Mouse (Mus musculus): ENCODE measurements around the gene Zfp423.
A peak's percentile ranks its signal among the peaks of the same experiment; 100 is the strongest.

The Zfp423 gene

DNA sequence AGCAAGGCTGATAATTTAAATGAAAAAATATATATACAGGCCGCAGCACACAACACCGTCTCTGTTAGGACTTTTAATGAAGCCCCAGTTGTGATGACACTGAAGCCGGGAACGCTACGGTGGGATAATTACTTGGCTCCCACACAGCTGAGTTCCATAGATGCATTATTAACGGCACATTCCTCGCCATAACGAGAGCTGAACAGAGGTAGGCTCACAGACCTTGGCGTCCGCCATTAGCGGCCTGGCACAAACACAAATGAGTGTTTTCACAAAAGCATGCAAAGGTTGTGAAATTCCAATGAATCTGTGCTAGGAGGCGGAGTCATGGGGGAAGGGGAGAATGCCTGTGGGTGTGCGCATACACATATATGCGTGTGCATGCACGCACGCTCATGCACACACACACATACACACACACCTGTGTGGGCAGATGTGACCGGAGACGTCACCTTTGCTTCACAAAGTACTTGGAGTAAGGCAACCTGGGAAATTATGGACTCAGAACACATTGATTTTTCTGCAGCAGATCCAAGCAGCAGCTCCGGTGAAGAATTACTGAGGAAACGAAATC lies 214.2 kb downstream of the Zfp423 start:
- DNase-seq (ENCODE audit: low spot score), result no peak

DNA sequence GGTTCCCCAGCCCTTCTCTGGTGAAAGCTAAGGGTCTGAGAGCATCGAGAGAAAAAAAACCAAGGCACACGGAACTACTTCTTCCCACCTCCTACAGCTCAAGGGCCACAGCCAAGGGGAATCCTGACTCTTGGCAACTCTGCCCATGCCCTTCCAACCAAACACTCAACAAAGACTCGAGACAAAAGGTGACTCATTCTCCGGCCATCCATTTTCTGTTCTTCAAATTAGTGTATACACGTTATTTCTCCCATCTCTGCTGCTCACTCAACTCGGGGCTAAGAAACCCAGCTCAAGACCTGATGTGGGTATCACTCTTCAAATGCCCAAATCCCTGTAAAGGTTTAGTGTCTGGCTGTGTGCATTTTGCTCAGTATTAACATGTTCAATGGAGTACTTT lies 214.8 kb downstream of the Zfp423 start:
- DNase-seq (ENCODE audit: low spot score), result no peak

DNA sequence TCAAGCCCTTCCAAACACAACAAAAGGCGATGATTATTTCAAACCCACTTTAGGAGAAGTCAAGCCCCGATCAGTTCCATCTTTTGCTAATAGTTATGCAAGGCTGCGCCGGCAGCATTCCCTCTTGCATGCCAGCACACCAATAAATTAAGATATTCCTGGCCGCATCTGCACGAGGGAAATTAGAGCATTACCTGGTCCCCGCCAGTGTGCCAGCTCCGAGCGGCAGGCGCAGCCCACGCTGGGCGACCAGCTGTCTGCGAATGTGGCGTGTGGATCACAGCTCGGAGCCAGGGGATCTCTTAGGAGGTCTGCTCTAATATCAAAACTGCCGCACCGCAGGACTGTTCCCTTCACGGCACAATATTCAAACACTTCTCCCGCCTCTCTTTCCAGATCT lies 217.4 kb downstream of the Zfp423 start:
- no peak for DNase-seq (ENCODE audit: low spot score)

DNA sequence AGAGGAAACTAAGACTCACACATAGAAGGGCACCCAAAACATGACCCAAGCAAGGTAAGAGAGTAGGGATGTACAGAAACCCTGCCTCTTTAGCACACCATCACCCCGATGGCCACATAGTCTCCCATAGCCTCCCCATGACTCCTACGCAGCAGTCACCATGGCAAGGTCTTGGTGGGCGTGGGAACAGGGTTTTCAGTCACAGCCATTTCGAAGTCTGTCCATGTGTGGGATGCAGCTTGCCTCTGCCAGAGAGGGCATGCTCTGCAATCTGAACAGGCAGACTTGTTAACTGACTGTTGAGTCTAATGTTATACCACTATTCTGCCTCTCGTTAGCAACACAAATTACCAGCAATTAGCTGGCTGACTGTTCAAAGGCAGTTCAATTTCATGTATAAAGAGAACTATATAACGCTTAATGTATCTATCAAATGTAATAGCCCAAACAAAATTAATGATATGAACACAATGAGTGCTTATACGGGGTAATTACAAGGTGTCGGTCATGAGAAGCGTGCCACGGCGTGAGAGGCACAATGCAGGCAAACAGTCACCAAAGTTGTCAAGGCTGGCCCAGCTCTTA lies 218.4 kb downstream of the Zfp423 start:
- no peak for DNase-seq (ENCODE audit: low spot score)

DNA sequence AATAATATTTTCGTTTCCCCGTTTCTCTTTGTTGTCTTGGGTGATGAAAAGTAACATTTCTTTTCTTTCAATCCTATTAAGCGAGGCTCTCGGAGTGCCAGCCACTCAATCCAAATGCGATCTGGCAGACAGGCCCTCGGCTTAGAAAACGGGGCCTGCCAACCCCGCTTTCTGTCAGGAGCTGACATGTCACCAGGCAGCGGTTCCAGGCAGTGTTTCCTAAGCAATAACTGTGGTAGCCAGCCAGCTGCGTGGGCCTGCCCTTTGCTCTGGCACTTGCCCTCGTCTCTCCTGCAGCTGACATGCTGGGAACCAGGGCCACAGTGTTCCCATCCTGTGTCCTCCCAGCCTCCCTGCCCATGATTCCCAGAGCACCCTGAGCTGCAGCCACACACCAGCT lies 221.5 kb downstream of the Zfp423 start:
- no peak for DNase-seq (ENCODE audit: low spot score)

DNA sequence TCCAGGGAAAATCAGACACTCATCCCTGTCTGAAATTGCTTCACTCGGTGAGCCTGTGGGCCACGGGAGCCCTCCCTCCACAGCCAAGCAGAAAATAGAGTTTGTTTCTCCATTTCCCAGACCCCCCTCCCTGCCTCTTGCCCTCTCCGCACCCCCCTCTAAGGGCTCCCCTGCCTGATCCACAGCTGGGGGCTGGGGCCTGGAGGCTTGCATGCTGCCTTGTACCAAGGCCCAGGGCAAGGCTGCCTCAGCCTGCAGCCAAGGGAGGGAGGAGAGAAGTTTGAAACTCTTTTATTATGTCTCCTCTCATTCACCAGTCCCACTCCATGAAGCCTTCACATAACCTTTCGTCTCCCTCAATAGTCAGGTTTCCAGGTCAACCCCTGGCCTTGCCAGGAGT lies 224.5 kb downstream of the Zfp423 start:
- no peak for DNase-seq (ENCODE audit: low spot score)

DNA sequence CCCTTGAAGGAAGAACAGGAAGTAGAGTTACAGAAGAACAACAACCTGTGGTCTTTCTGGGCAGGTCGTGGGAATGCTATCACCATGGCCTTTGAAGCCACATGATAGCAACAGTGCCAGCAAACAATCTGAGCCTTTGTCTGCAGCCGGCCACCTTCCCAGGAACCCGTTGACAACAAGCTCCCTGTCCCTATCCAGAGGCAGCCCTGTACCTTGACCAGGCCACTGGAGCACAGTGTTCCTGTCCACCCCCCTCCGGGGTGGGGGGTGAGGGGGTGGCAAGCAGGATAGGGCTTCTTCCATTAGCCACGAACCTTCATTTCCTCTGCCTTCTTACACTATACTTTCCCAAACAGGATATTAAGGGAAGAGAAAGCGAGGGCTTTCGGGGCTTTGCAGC lies 224.9 kb downstream of the Zfp423 start:
- DNase-seq (ENCODE audit: low spot score), result peak; percentile 51

DNA sequence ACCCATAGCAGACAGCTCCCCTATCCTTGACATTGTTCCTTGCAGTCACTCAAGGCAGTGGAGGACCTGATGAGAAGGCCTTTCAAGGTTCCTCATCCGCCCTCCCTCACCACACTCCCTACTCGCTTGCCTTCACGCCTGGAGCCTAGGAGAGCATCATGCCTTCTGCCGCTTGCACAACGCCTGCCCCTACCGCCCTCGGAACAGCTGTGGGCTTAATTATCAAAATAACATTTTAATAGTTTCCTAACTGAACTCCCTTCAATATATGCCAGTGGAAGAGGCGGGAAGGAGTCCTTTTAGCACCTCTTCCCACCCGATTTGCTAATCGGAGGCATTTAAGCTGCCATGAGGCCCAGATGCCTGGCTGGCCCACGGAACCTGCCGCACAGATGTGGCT lies 228.3 kb downstream of the Zfp423 start:
- no peak for DNase-seq (ENCODE audit: low spot score)

DNA sequence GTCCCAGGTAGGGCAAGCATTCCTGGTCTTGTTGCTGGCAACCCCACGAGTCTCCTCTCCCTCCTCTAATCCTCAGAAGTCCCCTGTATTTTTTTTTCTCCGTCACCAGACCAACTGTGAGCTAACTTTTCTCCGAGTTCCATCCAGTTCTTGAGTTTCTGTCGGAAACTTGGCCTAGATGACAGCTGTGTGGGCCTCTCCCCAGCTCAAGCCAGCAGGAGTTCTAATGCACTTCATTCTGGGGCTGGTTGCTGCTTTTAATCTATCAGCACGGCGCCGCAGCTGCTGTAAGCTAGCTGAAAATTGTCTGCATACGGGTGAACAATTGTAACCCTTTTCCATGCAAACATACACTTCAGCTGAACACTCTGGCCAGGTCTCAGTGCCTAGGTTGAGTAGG lies 236.4 kb downstream of the Zfp423 start:
- DNase-seq (ENCODE audit: low spot score), result no peak

DNA sequence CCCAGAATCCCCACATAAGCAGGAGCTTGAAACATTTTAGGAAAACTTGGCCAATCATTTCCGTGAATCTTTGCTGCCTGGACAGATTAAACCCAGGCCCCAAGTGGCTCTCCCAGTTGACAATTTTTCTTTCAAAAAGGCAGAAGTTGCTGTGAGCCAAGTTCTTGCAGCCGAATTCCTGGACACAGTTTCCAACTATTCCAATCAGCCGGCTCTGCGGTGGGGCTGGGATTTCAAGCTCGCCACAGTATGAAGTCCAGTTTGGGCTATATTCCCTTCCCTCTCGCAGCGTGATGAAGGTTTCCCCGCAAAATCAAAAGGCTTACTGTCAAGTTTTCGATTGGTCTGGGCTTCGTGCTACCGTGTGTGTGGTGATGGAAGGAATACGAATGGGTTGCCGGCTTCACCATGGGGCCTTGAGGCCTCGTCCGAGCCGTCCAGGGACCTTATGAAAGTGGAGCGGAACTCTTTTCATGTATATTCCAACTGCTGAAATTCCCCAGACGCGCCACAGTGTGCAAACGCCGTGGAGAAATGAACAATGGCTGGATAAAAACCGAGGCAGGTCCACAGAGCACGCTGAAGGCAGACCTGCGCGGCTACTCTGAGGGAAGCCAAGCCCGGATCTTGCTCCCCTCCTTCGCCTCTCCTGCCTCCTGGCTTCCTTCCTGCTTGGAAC lies 240.1 kb downstream of the Zfp423 start:
- DNase-seq (ENCODE audit: low spot score), result no peak

DNA sequence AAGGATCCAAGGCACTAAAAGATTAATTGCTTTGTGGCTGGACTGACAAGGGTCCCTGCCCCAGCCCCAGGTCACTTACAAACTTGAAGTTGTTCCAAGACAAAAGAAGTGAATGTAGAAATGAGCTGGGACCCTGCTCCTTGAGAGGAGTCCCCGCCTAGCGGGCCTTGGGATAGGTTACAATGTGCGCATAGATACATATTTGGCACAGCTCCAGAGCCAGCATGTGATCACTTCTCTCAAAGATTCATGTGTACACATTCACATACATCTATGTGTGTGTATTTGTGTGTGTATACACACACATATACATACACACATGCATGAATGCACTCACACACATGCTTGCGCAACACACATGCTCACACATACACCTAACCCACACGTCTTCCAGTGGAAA lies 241.9 kb downstream of the Zfp423 start:
- DNase-seq (ENCODE audit: low spot score), result no peak

DNA sequence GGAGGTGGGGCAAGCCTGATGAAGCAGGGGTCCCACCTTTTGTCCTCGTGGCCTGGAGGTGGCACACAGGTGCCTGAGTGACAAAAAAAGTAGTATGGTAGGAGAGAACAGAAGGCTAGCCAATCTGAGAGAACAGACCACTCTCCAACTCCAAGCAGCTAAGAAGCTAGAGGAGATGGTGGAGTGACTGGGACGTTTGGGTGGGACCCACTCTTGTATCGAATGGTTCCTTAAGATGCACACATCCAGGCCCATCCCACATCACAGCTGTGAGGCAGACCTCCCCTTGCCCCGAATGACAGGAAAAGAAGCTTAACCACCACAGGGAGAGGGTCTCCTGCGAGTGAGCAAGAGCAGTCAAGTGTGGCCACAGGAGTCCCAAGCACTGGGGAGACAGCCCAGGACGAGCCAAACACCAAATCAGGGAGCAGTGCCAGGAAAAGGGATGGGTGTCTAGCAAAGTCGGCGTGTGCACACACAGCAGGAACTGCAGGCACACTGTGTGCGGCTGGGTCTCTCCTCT lies 242.6 kb downstream of the Zfp423 start:
- no peak for DNase-seq (ENCODE audit: low spot score)

DNA sequence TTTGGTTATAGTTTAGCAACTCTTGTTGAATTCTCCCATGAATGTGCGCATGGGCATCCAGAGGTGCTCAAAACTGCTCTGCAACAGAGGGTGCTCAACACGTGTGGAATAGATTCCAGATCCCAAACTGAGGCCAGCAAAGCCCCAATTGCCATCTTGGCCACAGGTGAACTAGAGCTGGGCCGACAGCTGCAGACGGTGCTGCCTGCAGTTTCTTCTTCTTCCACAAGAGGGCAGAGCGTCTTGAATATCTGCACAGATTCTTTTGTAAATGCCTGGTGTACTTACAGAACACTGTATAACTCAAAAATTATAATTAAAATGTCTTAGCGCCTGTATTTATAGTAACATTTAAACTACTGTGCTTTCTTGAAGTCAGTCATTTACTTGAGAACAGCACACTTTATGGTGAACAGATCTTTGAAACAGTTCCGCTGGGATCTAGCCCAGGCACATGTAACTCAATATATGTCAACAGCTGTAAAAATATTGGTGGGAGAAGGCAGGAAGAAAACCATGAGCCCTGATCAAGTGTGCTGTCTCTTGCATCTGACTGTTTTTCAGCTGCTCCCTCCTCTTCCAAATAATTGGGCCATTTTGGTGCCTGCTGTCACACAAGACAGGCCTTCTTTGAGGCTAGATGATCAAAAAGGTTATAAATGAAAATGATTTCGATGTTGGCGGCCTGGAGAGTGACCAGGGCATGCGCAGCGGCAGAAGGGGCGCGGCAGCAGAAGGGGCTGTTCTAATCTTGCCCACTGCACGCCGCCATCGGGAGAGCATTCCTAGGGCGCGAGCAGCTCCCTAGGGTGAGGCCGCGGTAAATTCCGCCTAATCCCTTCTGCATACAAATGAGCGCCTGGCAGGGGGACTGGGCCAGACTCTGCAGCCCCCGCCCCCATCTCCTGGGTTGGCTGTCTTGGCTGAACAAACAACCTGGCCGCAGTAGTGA lies 243.4 kb downstream of the Zfp423 start:
- peak; percentile 89 for DNase-seq (ENCODE audit: low spot score)

DNA sequence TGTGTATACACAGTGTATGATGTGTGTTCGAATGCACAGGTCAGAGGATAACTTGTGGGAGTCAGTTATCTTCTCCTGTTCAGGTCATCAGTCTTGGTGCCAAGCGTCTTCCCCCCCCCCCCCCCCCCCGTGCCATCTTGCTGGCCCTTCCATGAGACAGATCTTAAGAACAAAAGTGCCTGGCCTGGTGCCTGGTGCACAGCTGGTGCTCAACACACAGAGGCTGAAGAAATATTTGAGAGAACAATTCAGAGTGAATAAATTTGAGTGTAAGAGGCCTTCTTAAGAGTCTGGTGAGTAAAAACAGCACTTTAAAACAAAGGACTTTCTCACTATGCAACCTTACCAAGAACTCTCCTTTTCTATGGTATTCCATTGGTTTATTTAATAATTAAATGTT lies 245.4 kb downstream of the Zfp423 start:
- no peak for DNase-seq (ENCODE audit: low spot score)

DNA sequence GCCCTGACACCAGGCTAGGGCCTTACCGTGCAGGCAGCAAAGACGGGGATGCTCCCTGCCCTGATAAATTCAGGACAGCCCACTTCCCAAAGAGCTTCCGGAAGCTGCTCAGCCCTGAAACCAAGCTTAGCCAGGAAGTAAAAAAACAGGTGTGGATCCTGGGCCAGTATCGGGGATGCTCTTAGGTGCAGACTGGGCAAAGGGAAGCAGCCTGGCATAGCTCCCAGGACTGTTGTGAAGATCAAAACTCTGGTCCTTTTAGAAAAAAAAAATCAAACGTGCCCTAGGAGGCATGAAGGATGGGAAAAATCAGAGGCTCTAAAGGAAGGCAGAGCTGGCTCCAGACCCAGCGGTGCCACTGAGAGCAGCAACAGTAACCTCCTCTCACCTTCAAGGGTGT lies 247.4 kb downstream of the Zfp423 start:
- DNase-seq (ENCODE audit: low spot score), result no peak

DNA sequence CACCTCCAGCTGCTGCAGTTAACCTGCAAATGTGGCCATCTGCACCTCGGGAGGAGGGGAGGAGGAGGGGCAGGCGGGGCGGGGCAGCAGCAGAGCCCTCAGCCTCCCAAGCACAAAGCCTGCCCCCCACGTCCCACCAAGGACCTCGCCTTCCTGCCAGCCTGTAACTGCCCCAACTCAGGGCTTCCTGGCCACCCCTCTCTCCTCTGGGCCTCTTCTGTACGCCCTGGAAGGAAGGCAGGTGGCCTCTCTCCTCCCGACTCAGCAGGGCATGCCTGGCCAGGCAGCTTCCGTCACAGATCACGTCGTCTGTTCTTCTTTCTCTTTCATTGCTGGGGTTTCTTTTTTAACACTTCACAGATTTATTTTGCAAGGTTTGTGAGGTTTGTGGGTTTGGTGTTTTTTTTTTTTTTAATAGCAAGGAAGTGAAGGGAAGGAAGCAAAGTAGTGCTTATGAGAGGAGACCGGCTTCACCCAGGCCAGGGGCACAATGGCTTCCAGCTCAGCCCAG lies 251.2 kb downstream of the Zfp423 start:
- no peak for DNase-seq (ENCODE audit: low spot score)

DNA sequence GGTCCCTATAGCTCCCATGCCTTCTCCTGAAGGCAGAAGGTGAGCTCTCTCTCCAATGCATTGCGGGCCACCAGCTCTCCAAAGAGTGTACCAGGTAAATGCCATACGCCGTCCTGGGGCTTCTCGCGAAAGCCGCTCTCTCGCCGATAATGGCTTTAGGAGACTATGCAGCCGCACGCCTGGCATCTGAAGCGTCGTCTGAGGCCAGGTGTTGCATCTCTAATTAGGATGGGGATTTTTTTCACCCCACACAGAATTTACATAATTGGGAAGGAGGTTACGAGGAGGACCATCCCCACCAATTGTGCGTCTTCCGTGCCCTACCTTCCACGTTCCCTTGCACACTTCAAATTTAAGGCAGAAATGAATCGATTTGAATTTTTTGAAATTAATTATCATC lies 252.2 kb downstream of the Zfp423 start:
- no peak for DNase-seq (ENCODE audit: low spot score)

DNA sequence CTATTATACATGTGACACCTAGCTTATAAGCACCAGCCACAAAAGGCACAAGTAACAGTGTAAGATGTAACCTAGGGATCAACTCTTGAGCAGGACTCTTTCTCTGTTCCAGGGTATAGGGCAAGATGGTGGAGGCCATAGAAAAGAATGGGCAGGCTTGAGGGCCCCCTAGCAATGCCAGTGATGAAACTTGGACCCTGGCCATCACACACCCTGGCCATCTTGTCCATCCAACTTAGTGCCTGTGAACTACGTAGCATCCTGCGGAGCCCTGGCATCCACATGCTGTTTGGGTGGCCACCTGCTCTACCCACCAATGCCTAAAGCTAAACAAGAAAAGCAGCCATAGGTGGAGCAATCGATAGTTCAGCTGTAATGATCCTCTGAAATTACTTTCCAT lies 254.6 kb downstream of the Zfp423 start:
- no peak for DNase-seq (ENCODE audit: low spot score)

DNA sequence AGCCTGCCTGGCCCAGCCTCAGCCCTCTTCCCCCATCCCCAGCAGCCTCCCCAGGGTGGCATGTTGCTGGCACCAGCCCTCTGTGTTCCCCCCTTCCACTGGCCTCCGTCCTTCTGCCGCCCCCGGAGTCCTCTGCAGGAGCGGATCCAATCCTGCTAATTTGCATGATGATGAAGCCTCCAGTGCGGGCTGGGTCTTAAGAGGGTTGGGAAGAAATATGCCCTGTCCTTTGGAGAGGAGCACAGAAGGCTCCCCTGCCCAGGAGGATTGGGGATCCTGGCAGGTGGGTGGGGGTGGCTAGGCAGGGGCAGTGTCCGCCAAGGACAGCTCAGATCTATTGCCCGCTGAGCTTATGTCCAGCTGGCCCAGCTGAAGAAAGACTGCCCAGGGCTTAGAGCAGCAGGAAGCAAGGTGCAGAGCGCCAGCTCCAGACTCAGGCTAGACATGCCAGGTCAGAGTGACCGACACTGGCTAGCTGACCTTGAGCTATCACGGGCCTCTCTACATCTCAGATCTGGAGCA lies 256.5 kb downstream of the Zfp423 start:
- DNase-seq (ENCODE audit: low spot score), result no peak

DNA sequence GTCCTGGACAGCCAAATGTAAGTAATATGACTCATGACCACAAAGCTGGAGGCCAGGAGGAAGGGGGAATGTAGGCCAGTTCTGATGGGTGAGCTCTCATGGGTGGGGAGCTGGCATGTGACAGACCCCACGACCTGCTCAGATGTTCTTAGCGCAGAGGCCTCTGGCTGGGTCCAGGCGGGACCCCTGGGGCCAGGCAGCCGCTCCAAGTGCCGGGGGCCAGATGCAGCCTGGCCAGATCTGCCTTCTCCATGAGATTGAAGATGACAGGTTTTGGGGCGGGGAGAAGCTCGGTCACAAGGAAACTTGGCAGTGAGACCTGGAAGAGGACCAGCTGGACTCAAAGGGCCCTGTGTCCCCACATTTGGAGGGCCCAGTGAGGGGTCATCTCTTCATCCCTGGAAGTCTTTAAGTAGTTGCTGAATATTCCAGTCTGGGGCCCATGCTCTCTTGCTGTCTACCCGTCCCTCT lies 257.3 kb downstream of the Zfp423 start:
- no peak for DNase-seq (ENCODE audit: low spot score)

DNA sequence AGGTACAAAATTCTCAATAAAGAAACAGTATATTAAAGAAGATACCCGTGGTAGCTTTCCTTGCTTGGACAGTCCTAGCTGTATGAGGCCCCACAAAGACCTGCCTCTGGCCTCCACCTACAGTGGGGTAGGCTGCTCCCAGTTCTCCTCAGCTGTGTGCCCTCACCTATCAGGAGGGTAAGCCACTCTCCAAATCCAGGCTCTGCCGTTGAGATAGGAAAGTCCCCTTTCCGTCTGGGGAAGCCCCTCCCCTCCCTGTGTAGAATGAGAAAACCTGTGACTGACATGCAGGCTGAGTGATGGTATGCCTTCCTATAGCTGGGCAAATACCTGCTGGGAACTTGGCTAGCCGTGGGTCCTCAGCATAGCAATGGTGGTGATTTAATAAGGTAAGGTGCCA lies 257.8 kb downstream of the Zfp423 start:
- DNase-seq (ENCODE audit: low spot score), result no peak

DNA sequence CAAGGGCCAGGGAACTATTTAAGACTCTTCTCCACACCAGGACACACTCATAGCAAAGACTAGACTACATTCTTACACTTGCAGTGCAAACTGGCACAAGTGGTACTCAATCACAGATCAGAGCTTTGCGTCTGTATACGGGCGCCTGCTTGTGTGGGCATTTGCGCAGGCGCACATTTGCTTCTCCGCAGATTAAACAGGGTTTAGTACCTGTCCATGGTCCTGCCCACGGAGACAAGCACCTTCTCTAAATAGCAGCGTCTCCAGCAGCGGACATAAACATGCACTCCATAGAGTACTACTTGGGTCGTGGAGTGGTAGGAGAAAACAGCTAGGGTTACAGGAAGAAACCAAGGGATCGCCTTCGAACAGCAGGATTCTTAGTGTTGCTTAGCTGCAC lies 259.1 kb downstream of the Zfp423 start:
- DNase-seq (ENCODE audit: low spot score), result peak; percentile 69

Measured in testis, postnatal 10 days (tissue).